Mouse (Mus musculus) limb, embryonic 13.5 days (tissue): Measurements from ENCODE around the gene Plpp1. TPM values are rescaled to one million over a fixed set of nuclear protein-coding genes. Genes with fewer than 3 reads are reported as not detected.

Experiments used
- ATAC-seq: fragments of 200-750 bp; cut with Nextera tagmentation; 2 replicates; pipeline ENCODE4 v1.8.0; 2017; ENCODE audit warnings: low read depth, moderate number of reproducible peaks, moderate TSS enrichment; ENCODE audit not compliant: low FRiP score
- H3K27ac ChIP-seq: fragments of 300-500 bp; sonication (generic); 2 replicates; pipeline ENCODE4 v1.5.1; 2015; ENCODE audit warnings: inconsistent platforms, mild to moderate bottlenecking, moderate library complexity
- H3K27me3 ChIP-seq: fragments of 300-500 bp; sonication (generic); 2 replicates; pipeline ENCODE4 v1.6.1; 2015; ENCODE audit warnings: mild to moderate bottlenecking, inconsistent platforms
- H3K36me3 ChIP-seq: fragments of 300-500 bp; sonication (generic); 2 replicates; pipeline ENCODE4 v1.6.1; 2015; ENCODE audit warnings: inconsistent platforms, mild to moderate bottlenecking, moderate library complexity
- H3K4me1 ChIP-seq: fragments of 300-500 bp; sonication (generic); 2 replicates; pipeline ENCODE4 v1.6.1; 2015; ENCODE audit warnings: inconsistent platforms
- H3K4me2 ChIP-seq: fragments of 300-500 bp; sonication (generic); replicated peaks from 2 replicates; pipeline ENCODE4 v1.6.1; 2015; ENCODE audit warnings: inconsistent platforms, mild to moderate bottlenecking, moderate library complexity
- H3K4me3 ChIP-seq: fragments of 300-500 bp; sonication (generic); 2 replicates; pipeline ENCODE4 v1.5.1; 2015; ENCODE audit warnings: moderate library complexity, mild to moderate bottlenecking, inconsistent platforms
- H3K9ac ChIP-seq: fragments of 300-500 bp; sonication (generic); 2 replicates; pipeline ENCODE4 v1.6.1; 2015; ENCODE audit warnings: mild to moderate bottlenecking, inconsistent platforms
- H3K9me3 ChIP-seq: fragments of 300-500 bp; sonication (generic); 2 replicates; pipeline ENCODE4 v1.6.1; 2016; ENCODE audit warnings: inconsistent platforms
- WGBS: fragments of 180-500 bp; shearing (Covaris S2); methylation state at CpG from one replicate; pipeline ENCODE4 v1.1.7; 2015; 5-methylcytosine and 5-hydroxymethylcytosine counted together
- polyA plus RNA-seq: library from polyadenylated mRNA; unstranded; fragments of >200 nt; fragmentation: Nextera tagmentation; extraction: Ambion mirVana; gene quantifications from 2 replicates; pipeline ENCODE4 v1.2.1, GENCODE M21; 2015

Plpp1 gene
- polyA plus RNA-seq, 1 experiment from 2014 or later, result 53.8 TPM

GRCm38 (mm10) chr13:112871500-112872266 is 71.1 kb downstream of the Plpp1 start:
- H3K4me3 ChIP-seq, result no peak overlapping the region
- H3K4me2 ChIP-seq, result no peak overlapping the region
- no peaks in the 10 kb centered on the region for H3K4me1 ChIP-seq
- no peaks in the 10 kb centered on the region for H3K9me3 ChIP-seq
- H3K36me3 ChIP-seq, result peaks cover 87% of the 10 kb centered on the region
- WGBS, result 86% methylated on average over 17 of the region's 17 CpGs
- no peaks in the 10 kb centered on the region for H3K27me3 ChIP-seq
- no peak overlapping the region for H3K27ac ChIP-seq
- no peak overlapping the region for H3K9ac ChIP-seq
- ATAC-seq, result no peak

GRCm38 (mm10) chr13:112887234-112887633 is 86.6 kb downstream of the Plpp1 start:
- Histone ChIP-seq H3K4me3 (no peak overlapping the region), H3K9me3 (no peaks in the 10 kb centered on the region), H3K4me2 (no peak overlapping the region), H3K27me3 (no peaks in the 10 kb centered on the region), H3K36me3 (peaks cover 77% of the 10 kb centered on the region), H3K27ac (no peak overlapping the region), H3K4me1 (no peaks in the 10 kb centered on the region), H3K9ac (no peak overlapping the region)
- WGBS, result 92% methylated on average over 12 of the region's 12 CpGs
- ATAC-seq, result no peak

- H3K36me3 ChIP-seq, result peaks cover 81% of the 10 kb centered on the region
- no peak overlapping the region for H3K4me3 ChIP-seq
- no peaks in the 10 kb centered on the region for H3K4me1 ChIP-seq
- H3K9ac ChIP-seq, result no peak overlapping the region
- no peak overlapping the region for H3K4me2 ChIP-seq
- H3K27me3 ChIP-seq, result no peaks in the 10 kb centered on the region
- H3K9me3 ChIP-seq, result no peaks in the 10 kb centered on the region
- 86% methylated on average over 3 of the region's 3 CpGs for WGBS
- H3K27ac ChIP-seq, result no peak overlapping the region
- ATAC-seq, result no peak
These were observed 101.6 kb downstream of the Plpp1 start for GRCm38 (mm10) chr13:112902176-112902575.

GRCm38 (mm10) chr13:112909663-112910062 is 109.1 kb downstream of the Plpp1 start:
- no peak overlapping the region for H3K27ac ChIP-seq
- H3K4me1 ChIP-seq, result no peaks in the 10 kb centered on the region
- WGBS, result 72% methylated on average over 4 of the region's 4 CpGs
- no peak overlapping the region for H3K9ac ChIP-seq
- H3K4me3 ChIP-seq, result no peak overlapping the region
- no peaks in the 10 kb centered on the region for H3K27me3 ChIP-seq
- no peaks in the 10 kb centered on the region for H3K9me3 ChIP-seq
- H3K4me2 ChIP-seq, result no peak overlapping the region
- no peak for ATAC-seq
- peaks cover 55% of the 10 kb centered on the region for H3K36me3 ChIP-seq

- no peak overlapping the region for H3K4me3 ChIP-seq
- H3K4me2 ChIP-seq, result no peak overlapping the region
- no peak overlapping the region for H3K27ac ChIP-seq
- ATAC-seq, result no peak
- H3K9me3 ChIP-seq, result no peaks in the 10 kb centered on the region
- 84% methylated on average over 4 of the region's 4 CpGs for WGBS
- no peak overlapping the region for H3K9ac ChIP-seq
- H3K27me3 ChIP-seq, result no peaks in the 10 kb centered on the region
- peaks cover 51% of the 10 kb centered on the region for H3K36me3 ChIP-seq
- no peaks in the 10 kb centered on the region for H3K4me1 ChIP-seq
These were observed 109.8 kb downstream of the Plpp1 start for GRCm38 (mm10) chr13:112910434-112910833.

Other genes starting within 250 kb of the Plpp1 start
- 0.05 and 0.24 TPM in 2 replicates for gene Il31ra, start 206.4 kb upstream of the Plpp1 start, polyA plus RNA-seq
- 0.73 and 0.89 TPM in 2 replicates for gene Ddx4, start 148.3 kb upstream of the Plpp1 start, polyA plus RNA-seq
- gene Slc38a9, start 140.0 kb upstream of the Plpp1 start, polyA plus RNA-seq, result 17.8 and 18.5 TPM in 2 replicates
- 71.6 and 77.8 TPM in 2 replicates for gene Mtrex, start 126.6 kb downstream of the Plpp1 start, polyA plus RNA-seq
- 31.3 and 34.5 TPM in 2 replicates for gene Dhx29, start 126.7 kb downstream of the Plpp1 start, polyA plus RNA-seq
- 0.23 and 0.29 TPM in 2 replicates for gene Ccno, start 187.0 kb downstream of the Plpp1 start, polyA plus RNA-seq
- gene Mcidas, start 193.1 kb downstream of the Plpp1 start, polyA plus RNA-seq, result not detected in 2 replicates
- not detected in 2 replicates for gene Cdc20b, start 234.3 kb downstream of the Plpp1 start, polyA plus RNA-seq
- 201 and 206 TPM in 2 replicates for gene Gpx8, start 245.6 kb downstream of the Plpp1 start, polyA plus RNA-seq